12 mouse cellular contexts compared by ENCODE assay signal in the genomic region with DNA sequence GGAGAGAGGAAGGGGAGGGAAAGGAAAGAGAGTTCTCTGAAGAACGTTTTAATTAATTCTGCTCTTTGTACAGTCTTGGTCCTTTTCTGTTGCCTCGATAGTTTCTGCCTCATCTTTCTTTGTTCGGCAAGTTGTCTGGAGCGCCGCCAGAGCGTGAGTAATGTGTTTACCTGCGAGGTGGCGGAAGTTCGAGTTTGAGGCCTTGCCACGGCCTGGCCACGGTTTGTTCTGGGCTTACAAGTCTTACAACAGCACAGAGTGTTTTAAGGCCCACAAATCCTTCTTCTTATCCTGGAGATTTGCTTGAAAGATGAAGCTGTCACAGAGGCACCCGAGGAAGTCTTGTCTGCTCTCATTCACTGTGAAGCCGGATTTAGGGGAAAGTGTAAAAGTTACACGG.
A peak's percentile ranks its signal among the peaks of the same experiment; 100 is the strongest.
DNase-seq lines count a peak whose midpoint lies in the region; ATAC-seq lines count a peak whose summit lies in the region.
"Had no signal": no experiment of that assay in that cellular context is flagged by ENCODE, and none has a peak within 500 bp of the region (broad histone marks: within the 10 kb centered on the region; RNA-seq: fewer than 3 reads in every experiment).

No protein-coding gene starts in this region.

- H3K27ac ChIP-seq in intestine, embryonic 14.5 days (ENCODE audit: low read depth): no peak overlapping the region
- H3K27ac ChIP-seq in intestine, embryonic 16.5 days (ENCODE audit: low read length): no peak overlapping the region
- no peak overlapping the region for H3K27ac ChIP-seq in midbrain, embryonic 14.5 days (replicated peaks; ENCODE audit: low read depth, low read length)
- no peak overlapping the region for H3K27ac ChIP-seq in midbrain, embryonic 13.5 days
- H3K27ac ChIP-seq: heart, embryonic 15.5 days; hindbrain, embryonic 14.5 days; kidney, postnatal 0 days; neural tube, embryonic 15.5 days had no signal

- H3K4me1 ChIP-seq in intestine, embryonic 14.5 days (replicated peaks; ENCODE audit: control insufficient read depth, insufficient read depth, low read length): 0 out of 2 replicates have a peak, but pooled peaks cover 6% of the 10 kb centered on the region
- H3K4me1 ChIP-seq in intestine, embryonic 16.5 days (ENCODE audit: control insufficient read depth, insufficient read depth, low read length): no peaks in the 10 kb centered on the region
- 0 out of 2 replicates have a peak, but pooled peaks cover 2% of the 10 kb centered on the region for H3K4me1 ChIP-seq in midbrain, embryonic 14.5 days (ENCODE audit: control insufficient read depth, insufficient read depth, low read length)
- H3K4me1 ChIP-seq in midbrain, embryonic 13.5 days (replicated peaks): peaks cover 4% of the 10 kb centered on the region; the same call in 1 of the 2 replicates
- H3K4me1 ChIP-seq: neural tube, embryonic 15.5 days had no signal

- no peak overlapping the region for H3K4me3 ChIP-seq in intestine, embryonic 14.5 days (ENCODE audit: low read depth, low read length)
- no peak overlapping the region for H3K4me3 ChIP-seq in intestine, embryonic 16.5 days (ENCODE audit: low read length)
- no peak overlapping the region for H3K4me3 ChIP-seq in midbrain, embryonic 14.5 days (replicated peaks; ENCODE audit: low read depth, low read length)
- H3K4me3 ChIP-seq in midbrain, embryonic 13.5 days (replicated peaks): no peak overlapping the region
- H3K4me3 ChIP-seq: erythroblast, embryonic 14.5 days; heart, embryonic 15.5 days; neural tube, embryonic 15.5 days had no signal

- ATAC-seq in intestine, embryonic 14.5 days (replicated peaks; ENCODE audit: low FRiP score, low TSS enrichment, low read depth): no peak
- ATAC-seq in intestine, embryonic 16.5 days: no peak
- ATAC-seq in midbrain, embryonic 14.5 days (ENCODE audit: low FRiP score, low TSS enrichment): no peak
- no peak for ATAC-seq in midbrain, embryonic 13.5 days

- no peaks in the 10 kb centered on the region for H3K27me3 ChIP-seq in intestine, embryonic 14.5 days (replicated peaks; ENCODE audit: control insufficient read depth, insufficient read depth, low read length)
- H3K27me3 ChIP-seq in intestine, embryonic 16.5 days (replicated peaks; ENCODE audit: control insufficient read depth, insufficient read depth, low read length): no peaks in the 10 kb centered on the region
- no peaks in the 10 kb centered on the region for H3K27me3 ChIP-seq in midbrain, embryonic 14.5 days (ENCODE audit: control insufficient read depth, insufficient read depth, low read length)
- no peaks in the 10 kb centered on the region for H3K27me3 ChIP-seq in midbrain, embryonic 13.5 days
- H3K27me3 ChIP-seq: heart, embryonic 15.5 days; neural tube, embryonic 15.5 days had no signal

- DNase-seq in intestine, embryonic 14.5 days (ENCODE audit: low spot score): peak; percentile 53
- DNase-seq in midbrain, embryonic 14.5 days: peak; percentile 42
- DNase-seq in lung, postnatal 14 days: peak; percentile 3
- DNase-seq in testis, postnatal 14 days (ENCODE audit: low spot score): peak; percentile 6
- DNase-seq in heart, postnatal 25 days (ENCODE audit: low spot score): no peak

- no peak overlapping the region for H3K9ac ChIP-seq in intestine, embryonic 14.5 days (ENCODE audit: low read length)
- no peak overlapping the region for H3K9ac ChIP-seq in intestine, embryonic 16.5 days (ENCODE audit: low read depth, low read length)
- H3K9ac ChIP-seq in midbrain, embryonic 14.5 days (replicated peaks; ENCODE audit: low read length): no peak overlapping the region
- H3K9ac ChIP-seq in midbrain, embryonic 13.5 days (replicated peaks): no peak overlapping the region
- H3K9ac ChIP-seq: heart, embryonic 15.5 days; hindbrain, embryonic 14.5 days; neural tube, embryonic 15.5 days had no signal

- H3K36me3 ChIP-seq in intestine, embryonic 14.5 days (ENCODE audit: control insufficient read depth, insufficient read depth, low read length): no peaks in the 10 kb centered on the region
- H3K36me3 ChIP-seq in intestine, embryonic 16.5 days (ENCODE audit: control insufficient read depth, insufficient read depth, low read length): no peaks in the 10 kb centered on the region
- no peaks in the 10 kb centered on the region for H3K36me3 ChIP-seq in midbrain, embryonic 14.5 days (ENCODE audit: control insufficient read depth, insufficient read depth, low read length)
- no peaks in the 10 kb centered on the region for H3K36me3 ChIP-seq in midbrain, embryonic 13.5 days
- H3K36me3 ChIP-seq: heart, embryonic 15.5 days; neural tube, embryonic 15.5 days had no signal

- H3K4me2 ChIP-seq in intestine, embryonic 14.5 days (ENCODE audit: low read length): 0 out of 2 replicates have a peak overlapping the region, but pooled peaks have one; percentile 25
- H3K4me2 ChIP-seq in intestine, embryonic 16.5 days (ENCODE audit: low read depth, low read length): no peak overlapping the region
- no peak overlapping the region for H3K4me2 ChIP-seq in midbrain, embryonic 14.5 days (ENCODE audit: low read length)
- no peak overlapping the region for H3K4me2 ChIP-seq in midbrain, embryonic 13.5 days (replicated peaks)
- H3K4me2 ChIP-seq: heart, embryonic 15.5 days; hindbrain, embryonic 14.5 days; neural tube, embryonic 15.5 days had no signal

- no peaks in the 10 kb centered on the region for H3K9me3 ChIP-seq in intestine, embryonic 14.5 days (ENCODE audit: control insufficient read depth, low read length)
- no peaks in the 10 kb centered on the region for H3K9me3 ChIP-seq in intestine, embryonic 16.5 days (ENCODE audit: control insufficient read depth, low read length)
- H3K9me3 ChIP-seq in midbrain, embryonic 14.5 days (ENCODE audit: control insufficient read depth, low read length): no peaks in the 10 kb centered on the region
- no peaks in the 10 kb centered on the region for H3K9me3 ChIP-seq in midbrain, embryonic 13.5 days
- H3K9me3 ChIP-seq: heart, embryonic 15.5 days; neural tube, embryonic 15.5 days had no signal

- 44% methylated on average over 14 of the region's 14 CpGs for WGBS in intestine, embryonic 14.5 days
- WGBS in intestine, embryonic 16.5 days: 51% methylated on average over 14 of the region's 14 CpGs
- WGBS in midbrain, embryonic 14.5 days: 32% methylated on average over 14 of the region's 14 CpGs
- WGBS in midbrain, embryonic 13.5 days: 36% methylated on average over 14 of the region's 14 CpGs

- intact Hi-C loops in heart, postnatal 25 days (cut with DNase I): no loop called here
